Mouse (Mus musculus): ENCODE measurements at regions not wholly inside any gene's neighbourhood (a gene's known extent, or its start where the extent isn't known, plus 50 kb on each side); places are given as distances from the start of the nearest gene placed in this dataset.

DNA sequence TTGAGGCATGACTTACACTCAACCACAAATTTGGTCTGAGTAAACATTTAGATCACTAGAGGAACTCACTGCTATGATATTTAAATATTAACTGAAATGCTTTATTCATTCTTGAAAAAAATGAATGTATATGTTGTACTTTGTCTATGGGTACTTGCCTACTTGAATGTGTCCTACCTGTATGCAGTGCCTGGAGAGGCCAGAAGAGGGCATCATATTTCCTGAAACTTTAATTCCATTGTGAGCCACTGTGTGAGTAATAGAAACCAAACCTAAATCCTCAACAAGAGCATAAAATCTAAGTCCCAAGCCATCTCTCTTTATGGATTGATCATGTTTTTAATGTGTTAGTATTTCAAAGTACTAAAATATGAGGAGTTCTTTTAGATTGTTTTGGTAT is 1252.4 kb upstream of the Lrrtm3 start:
- TF ChIP-seq BHLHE40 (IDR thresholded peaks at IDR 0.05; ENCODE audit: low read depth, low read length), result no peak
- TF ChIP-seq CHD2 (IDR thresholded peaks at IDR 0.05; ENCODE audit: low read length), result no peak
- no peak for TF ChIP-seq POLR2A (IDR thresholded peaks at IDR 0.05; ENCODE audit: low read depth, low read length)
- no peak for TF ChIP-seq CTCF (conservative IDR thresholded peaks at IDR 0.05 in 1 of 2, IDR thresholded peaks at IDR 0.05 in 1 of 2; ENCODE audit: low read depth in 2 of 2, low read length in 2 of 2)
- TF ChIP-seq POLR2AphosphoS2 (IDR thresholded peaks at IDR 0.05; ENCODE audit: low read depth, low read length), result no peak
- TF ChIP-seq CHD1 (IDR thresholded peaks at IDR 0.05; ENCODE audit: low read depth, low read length), result no peak
- TF ChIP-seq MYC (IDR thresholded peaks at IDR 0.05; ENCODE audit: low read depth, low read length), result no peak
- no peak for TF ChIP-seq ETS1 (conservative IDR thresholded peaks at IDR 0.05; ENCODE audit: low read depth, low read length)
- TF ChIP-seq MAZ (IDR thresholded peaks at IDR 0.05; ENCODE audit: low read depth, low read length), result no peak
- no peak for TF ChIP-seq EP300 (IDR thresholded peaks at IDR 0.05; ENCODE audit: low read length)
